Mouse (Mus musculus): ENCODE measurements around the gene Pld4. TPM values are rescaled to one million over a fixed set of nuclear protein-coding genes. Genes with fewer than 3 reads are reported as not detected.

The Pld4 gene
- total and polyA plus RNA-seq, 3 experiments = 112 to 226 (median 149) TPM

GRCm38 (mm10) chr12:112720216-112720615 is 40.2 kb upstream of the Pld4 start, which contains the start of gene Cep170b:
TSS of gene Cep170b (plus strand) at chr12:112720455.
- H3K9ac ChIP-seq (ENCODE audit: insufficient read depth, low read depth) = no peak within 1 kb of the TSS
- no peak for DNase-seq (ENCODE audit: extremely low read depth)
- no peaks in the 10 kb centered on the region for H3K79me2 ChIP-seq (replicated peaks; ENCODE audit: control insufficient read depth, extremely low read depth, insufficient read depth, poor library complexity, severe bottlenecking)
- no peaks in the 10 kb centered on the region for H3K9me3 ChIP-seq (replicated peaks; ENCODE audit: low read length)
- peaks cover 42% of the 10 kb centered on the region for H3K27me3 ChIP-seq (replicated peaks)
- H3K4me1 ChIP-seq (ENCODE audit: control insufficient read depth in 1 of 2, insufficient read depth in 2 of 2) = peaks cover 11 to 20% of the 10 kb centered on the region in 2 experiments
- no peak within 1 kb of the TSS for H3K4me2 ChIP-seq (ENCODE audit: insufficient read depth, low read depth, poor library complexity, severe bottlenecking)
- TF ChIP-seq ZNF384 (IDR thresholded peaks at IDR 0.05; ENCODE audit: low read depth, low read length) (no peak), MAX (IDR thresholded peaks at IDR 0.05; ENCODE audit: low read length) (no peak), JUND (conservative IDR thresholded peaks at IDR 0.05; ENCODE audit: low read depth, low read length) (no peak), MAZ (IDR thresholded peaks at IDR 0.05; ENCODE audit: low read depth, low read length) (no peak), CHD2 (IDR thresholded peaks at IDR 0.05; ENCODE audit: low read length) (no peak), BHLHE40 (IDR thresholded peaks at IDR 0.05; ENCODE audit: low read depth, low read length) (no peak), EP300 (IDR thresholded peaks at IDR 0.05; ENCODE audit: low read length) (no peak), JUN (IDR thresholded peaks at IDR 0.05; ENCODE audit: insufficient read depth, low read depth, low read length) (no peak), MEF2A (IDR thresholded peaks at IDR 0.05; ENCODE audit: borderline replicate concordance, low read depth, low read length) (no peak), SMC3 (IDR thresholded peaks at IDR 0.05; ENCODE audit: low read depth, low read length) (no peak), RAD21 (IDR thresholded peaks at IDR 0.05; ENCODE audit: low read depth, low read length) (no peak), E2F4 (IDR thresholded peaks at IDR 0.05; ENCODE audit: insufficient replicate concordance, low read depth, low read length) (no peak), PAX5 (IDR thresholded peaks at IDR 0.05; ENCODE audit: low read length) (no peak), GABPA (IDR thresholded peaks at IDR 0.05; ENCODE audit: insufficient replicate concordance, low read depth, low read length) (no peak), USF2 (conservative IDR thresholded peaks at IDR 0.05; ENCODE audit: low read depth, low read length) (no peak), MXI1 (IDR thresholded peaks at IDR 0.05; ENCODE audit: low read depth, low read length) (no peak), IRF4 (IDR thresholded peaks at IDR 0.05; ENCODE audit: low read depth, low read length) (no peak), RCOR1 (conservative IDR thresholded peaks at IDR 0.05; ENCODE audit: low read depth, low read length) (no peak), UBTF (IDR thresholded peaks at IDR 0.05; ENCODE audit: low read depth, low read length) (no peak), KAT2A (IDR thresholded peaks at IDR 0.05; ENCODE audit: insufficient replicate concordance, low read length) (no peak)
- no peak within 1 kb of the TSS for H3K4me3 ChIP-seq (replicated peaks in 1 of 3; ENCODE audit: low read depth in 2 of 3, low read length in 2 of 3, poor library complexity in 1 of 3)
- no peaks in the 10 kb centered on the region for H3K36me3 ChIP-seq (replicated peaks in 1 of 2; ENCODE audit: control insufficient read depth in 1 of 2, insufficient read depth in 1 of 2, low read length in 1 of 2)
- dilution Hi-C loops (cut with MboI; ENCODE audit: extremely low pct_ligation_motif_present, extremely low pct_unique_long_range_greater_than_20kb, low sequenced_read_pairs) (no loop called here), in situ Hi-C loops (cut with MboI; ENCODE audit: low pct_ligation_motif_present, low pct_unique_long_range_greater_than_20kb, low sequenced_read_pairs) (no loop called here)
- no peak within 1 kb of the TSS for H3K27ac ChIP-seq (ENCODE audit: insufficient read depth, low read depth)

DNA sequence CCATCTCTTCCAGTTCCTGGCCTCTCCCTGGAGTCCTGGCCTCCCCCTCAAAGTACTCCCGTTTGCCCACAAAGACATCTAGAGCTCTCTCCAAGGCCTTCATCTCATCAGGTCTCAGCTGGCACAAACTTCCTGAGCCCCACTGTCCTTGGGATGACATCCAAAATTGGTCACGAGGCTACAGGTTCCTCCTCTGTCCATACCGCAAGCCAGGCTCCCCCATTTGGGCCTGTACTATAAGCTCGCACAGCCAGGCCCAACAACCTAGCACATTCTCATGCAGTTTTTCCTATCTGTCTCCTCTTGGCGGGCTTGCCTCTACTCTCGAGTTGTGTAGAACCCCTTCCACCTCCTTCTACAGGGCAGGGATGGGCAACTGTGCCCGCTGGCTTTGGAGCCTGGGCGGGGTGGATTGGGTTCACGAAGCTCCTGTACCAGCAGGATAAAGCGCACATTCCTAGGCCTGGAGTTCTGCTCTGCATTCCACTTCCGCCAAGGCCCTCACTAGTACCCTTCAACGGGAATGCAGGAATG is 39.5 kb upstream of the Pld4 start:
- Histone ChIP-seq H3K36me3 (replicated peaks in 1 of 2; ENCODE audit: control insufficient read depth in 1 of 2, insufficient read depth in 1 of 2, low read length in 1 of 2) (no peaks in the 10 kb centered on the region), H3K9ac (ENCODE audit: insufficient read depth, low read depth) (no peak overlapping the region), H3K4me1 (ENCODE audit: control insufficient read depth in 1 of 2, insufficient read depth in 2 of 2) (peaks cover 11 to 20% of the 10 kb centered on the region in 2 experiments), H3K4me2 (ENCODE audit: insufficient read depth, low read depth, poor library complexity, severe bottlenecking) (no peak overlapping the region), H3K27ac (ENCODE audit: insufficient read depth, low read depth) (no peak overlapping the region), H3K9me3 (replicated peaks; ENCODE audit: low read length) (no peaks in the 10 kb centered on the region), H3K4me3 (replicated peaks in 1 of 3; ENCODE audit: low read depth in 2 of 3, low read length in 2 of 3, poor library complexity in 1 of 3) (no peak overlapping the region), H3K27me3 (replicated peaks) (peaks cover 40% of the 10 kb centered on the region), H3K79me2 (replicated peaks; ENCODE audit: control insufficient read depth, extremely low read depth, insufficient read depth, poor library complexity, severe bottlenecking) (no peaks in the 10 kb centered on the region)
- no peak for DNase-seq (ENCODE audit: extremely low read depth)
- in situ Hi-C loops (cut with MboI; ENCODE audit: low pct_ligation_motif_present, low pct_unique_long_range_greater_than_20kb, low sequenced_read_pairs) = no loop called here
- dilution Hi-C loops (cut with MboI; ENCODE audit: extremely low pct_ligation_motif_present, extremely low pct_unique_long_range_greater_than_20kb, low sequenced_read_pairs) = no loop called here
- no peak for TF ChIP-seq ZC3H11A (IDR thresholded peaks at IDR 0.05; ENCODE audit: low read depth, low read length)
- no peak for TF ChIP-seq IRF4 (IDR thresholded peaks at IDR 0.05; ENCODE audit: low read depth, low read length)
- TF ChIP-seq MAZ (IDR thresholded peaks at IDR 0.05; ENCODE audit: low read depth, low read length) = no peak
- no peak for TF ChIP-seq PAX5 (IDR thresholded peaks at IDR 0.05; ENCODE audit: low read length)
- no peak for TF ChIP-seq MAX (IDR thresholded peaks at IDR 0.05; ENCODE audit: low read length)
- no peak for TF ChIP-seq TBP (conservative IDR thresholded peaks at IDR 0.05; ENCODE audit: low read depth, low read length)
- TF ChIP-seq ETS1 (conservative IDR thresholded peaks at IDR 0.05; ENCODE audit: low read depth, low read length) = no peak
- TF ChIP-seq TCF12 (IDR thresholded peaks at IDR 0.05; ENCODE audit: low read depth, low read length) = no peak
- TF ChIP-seq NRF1 (IDR thresholded peaks at IDR 0.05; ENCODE audit: low read depth, low read length) = no peak
- TF ChIP-seq MAFK (IDR thresholded peaks at IDR 0.05; ENCODE audit: insufficient replicate concordance, low read length) = no peak
- TF ChIP-seq ZMIZ1 (IDR thresholded peaks at IDR 0.05; ENCODE audit: low read depth, low read length) = no peak
